Comparison of ENCODE assay signal across 8 mouse cellular contexts in the genomic region with DNA sequence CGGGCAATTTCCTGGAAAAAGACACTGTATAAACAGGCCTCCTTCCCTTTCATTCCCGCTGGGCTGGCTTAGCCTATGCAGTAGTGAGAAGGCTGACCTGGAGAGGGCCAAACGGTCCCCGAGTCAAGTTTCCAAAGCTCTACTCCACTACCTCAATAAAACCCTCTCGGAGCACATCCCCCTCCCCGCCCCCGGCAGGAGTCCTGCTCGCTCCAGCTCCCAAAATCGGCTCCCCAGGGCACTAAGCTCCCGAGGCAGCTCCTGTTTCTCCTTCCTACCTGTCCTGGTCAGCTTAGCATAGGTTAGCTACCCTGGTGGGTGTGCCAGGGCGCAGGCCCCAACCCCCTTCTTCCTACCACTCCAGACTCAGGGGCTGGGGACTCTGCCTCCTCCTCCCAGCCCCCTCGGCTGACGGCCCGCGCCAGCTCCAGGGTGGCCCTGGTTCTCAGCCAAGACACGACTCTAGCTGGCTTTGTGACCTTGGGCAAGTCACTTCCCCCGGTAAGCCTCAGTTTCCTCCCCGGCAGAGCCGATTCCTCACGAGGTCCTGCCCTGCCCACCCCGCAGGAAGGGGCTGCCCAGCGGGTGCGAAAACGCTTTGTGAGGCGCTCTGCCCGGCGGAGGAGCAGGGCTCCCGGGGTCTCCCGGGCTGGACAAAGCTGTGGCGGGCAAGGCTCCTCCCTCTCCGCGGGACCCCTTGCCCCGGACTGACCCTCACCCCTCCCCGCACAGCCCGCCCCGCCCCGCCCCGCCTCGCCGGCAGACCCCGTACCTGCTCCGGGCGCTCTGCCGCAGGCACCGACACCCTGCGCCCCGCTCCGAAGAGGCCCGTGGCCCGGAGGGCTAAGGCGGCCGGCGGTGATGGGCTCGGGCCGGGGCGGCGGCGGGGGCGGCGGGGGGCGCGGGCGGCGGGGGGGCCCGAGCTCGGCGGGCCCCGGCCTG. TPM values are rescaled to one million over a fixed set of nuclear protein-coding genes. Genes with fewer than 3 reads are reported as not detected.
DNase-seq lines count a peak whose midpoint lies in the region; ATAC-seq and TF ChIP-seq lines count a peak whose summit lies in the region.

No protein-coding gene starts in this region.

- POLR2A ChIA-PET in Patski (lab: Charles Lee): interaction anchor here (1.1 to 1.3 kb wide), 2 partner anchors 11 to 36 kb away, joined by 3 to 4 read pairs; no protein-coding TSS in a partner anchor

- H3K4me2 ChIP-seq in hindbrain, embryonic 13.5 days: peak overlapping the region; percentile 85

- no peaks in the 10 kb centered on the region for H3K36me3 ChIP-seq in hindbrain, embryonic 13.5 days

- no peak for DNase-seq in Patski (ENCODE audit: low read depth, low spot score)
- DNase-seq in cerebellum, adult 9-11 months: peak; percentile 75
- DNase-seq in frontal cortex, postnatal 36 days (ENCODE audit: low spot score in 2 of 2): peak; percentile 43 to 50
- peak; percentile 22 to 30 for DNase-seq in layer of hippocampus, postnatal 25 days (ENCODE audit: extremely low spot score in 1 of 2, low spot score in 1 of 2)
- DNase-seq in right cerebral cortex, postnatal 25 days: peak; percentile 40
- peak; percentile 69 for DNase-seq in yolk sac, embryonic 10.5 days (ENCODE audit: low spot score)

- in situ Hi-C loops in Patski (cut with MboI; ENCODE audit: low pct_unique_long_range_greater_than_20kb): no loop called here

- WGBS in hindbrain, embryonic 13.5 days: under 1% methylated on average over 41 of the region's 68 CpGs

- ATAC-seq in Patski: peak; percentile 14
- peak; percentile 69 for ATAC-seq in hindbrain, embryonic 13.5 days (ENCODE audit: low FRiP score)
- ATAC-seq in megakaryocyte, adult 5-6 weeks (ENCODE audit: poor library complexity, severe bottlenecking): peak; percentile 8

- CTCF ChIA-PET in Patski (lab: Charles Lee): interaction anchor here (1.2 kb wide), 1 partner anchor 60 kb away, joined by 6 read pairs; no protein-coding TSS in a partner anchor

- peak overlapping the region; percentile 94 for H3K27ac ChIP-seq in hindbrain, embryonic 13.5 days

- H3K27me3 ChIP-seq in Patski: no peaks in the 10 kb centered on the region
- H3K27me3 ChIP-seq in hindbrain, embryonic 13.5 days: no peaks in the 10 kb centered on the region

- peaks cover 48% of the 10 kb centered on the region for H3K4me1 ChIP-seq in hindbrain, embryonic 13.5 days (replicated peaks)

- H3K4me3 ChIP-seq in hindbrain, embryonic 13.5 days: peak overlapping the region; percentile 87

- TF ChIP-seq CTCF in Patski (IDR thresholded peaks at IDR 0.05): no peak

- peak overlapping the region; percentile 92 for H3K9ac ChIP-seq in hindbrain, embryonic 13.5 days

- H3K9me3 ChIP-seq in hindbrain, embryonic 13.5 days: no peaks in the 10 kb centered on the region

RNA-seq across cellular contexts. Expression of a gene that starts 0.5 kb away (rescaled TPM):
- 26.1 TPM for polyA plus RNA-seq in Patski (2021)
- polyA plus RNA-seq in hindbrain, embryonic 13.5 days (2015; fragmentation: Nextera tagmentation; extraction: Ambion mirVana): 39.3 and 39.9 TPM in 2 replicates
- 10 to 100 TPM; 43.5 to 61.7 TPM for total RNA-seq in layer of hippocampus, postnatal 25 days (2021)
- total RNA-seq in megakaryocyte, adult 5-6 weeks (2015): 166 and 192 TPM in 2 replicates
- total RNA-seq in megakaryocyte, adult 5-6 weeks (2017): 58.9 and 66.4 TPM in 2 replicates

Comparison
In these comparisons a context has a peak if more than half of its experiments do, and no peak if none do; other contexts are left out.
1. ATAC-seq: peak in every context shown above with its lines; median percentile 69 in hindbrain, embryonic 13.5 days; 14 in Patski; 8 in megakaryocyte, adult 5-6 weeks.